Mouse (Mus musculus) heart, embryonic 11.5 days (tissue): ENCODE measurements at regions not wholly inside any gene's neighbourhood (a gene's known extent, or its start where the extent isn't known, plus 50 kb on each side); places are given as distances from the start of the nearest gene placed in this dataset.

Source experiments
- ATAC-seq: fragments of 200-750 bp; cut with Nextera tagmentation; replicated peaks from 2 replicates; pipeline ENCODE4 v1.8.0; 2017; ENCODE audit warnings: moderate library complexity; ENCODE audit not compliant: insufficient number of reproducible peaks, low FRiP score, low TSS enrichment
- H3K27ac ChIP-seq: fragments of 300-500 bp; sonication (generic); 2 replicates; pipeline ENCODE4 v1.5.1; 2014; ENCODE audit warnings: mild to moderate bottlenecking, low read depth, low read length
- H3K27me3 ChIP-seq: fragments of 300-500 bp; sonication (generic); 2 replicates; pipeline ENCODE4 v1.6.1; 2014; ENCODE audit warnings: mild to moderate bottlenecking, low read length, mixed read lengths; ENCODE audit not compliant: control insufficient read depth, insufficient read depth
- H3K36me3 ChIP-seq: fragments of 300-500 bp; sonication (generic); 2 replicates; pipeline ENCODE4 v1.6.1; 2014; ENCODE audit warnings: mild to moderate bottlenecking, low read length, moderate library complexity, mixed read lengths; ENCODE audit not compliant: control insufficient read depth, insufficient read depth
- H3K4me1 ChIP-seq: fragments of 300-500 bp; sonication (generic); 2 replicates; pipeline ENCODE4 v1.6.1; 2014; ENCODE audit warnings: low read length; ENCODE audit not compliant: control insufficient read depth, insufficient read depth
- H3K4me2 ChIP-seq: fragments of 300-500 bp; sonication (generic); 2 replicates; pipeline ENCODE4 v1.6.1; 2014; ENCODE audit warnings: mild to moderate bottlenecking, moderate library complexity
- H3K4me3 ChIP-seq: fragments of 300-500 bp; sonication (generic); 2 replicates; pipeline ENCODE4 v1.5.1; 2014; ENCODE audit warnings: low read depth, low read length
- H3K9ac ChIP-seq: fragments of 300-500 bp; sonication (generic); 2 replicates; pipeline ENCODE4 v1.6.1; 2014; ENCODE audit warnings: mild to moderate bottlenecking, low read depth, low read length, moderate library complexity
- H3K9me3 ChIP-seq: fragments of 300-500 bp; sonication (generic); replicated peaks from 2 replicates; pipeline ENCODE4 v1.6.1; 2016; ENCODE audit warnings: low read length; ENCODE audit not compliant: control insufficient read depth
- WGBS: fragments of 180-500 bp; shearing (Covaris S2); extraction: QIAGEN DNeasy Blood & Tissue Kit; methylation state at CpG from one replicate; pipeline ENCODE4 v1.1.7; 2014; ENCODE audit not compliant: insufficient replicate concordance; 5-methylcytosine and 5-hydroxymethylcytosine counted together

DNA sequence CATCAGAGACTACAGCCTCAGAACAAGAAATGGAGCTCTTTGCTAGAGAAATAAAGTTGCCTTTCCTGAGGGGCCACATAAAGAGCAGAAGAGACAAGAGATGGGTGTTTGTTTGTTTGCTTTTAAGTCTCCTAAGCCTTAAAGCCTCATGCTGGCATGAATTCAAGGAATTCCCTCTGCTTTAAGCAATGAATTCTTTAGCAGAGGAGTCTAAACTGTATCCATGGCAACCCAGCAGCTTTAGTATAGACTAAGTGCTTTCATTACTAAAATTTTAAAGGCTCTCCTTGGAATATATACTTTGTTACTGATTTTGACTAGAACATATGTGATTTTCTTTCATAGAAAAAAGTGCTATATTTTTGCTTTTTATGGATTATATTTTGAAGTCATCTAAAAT is 195.0 kb upstream of the Meox2 start:
- H3K36me3 ChIP-seq = no peaks in the 10 kb centered on the region
- H3K9ac ChIP-seq = no peak overlapping the region
- no peak overlapping the region for H3K4me3 ChIP-seq
- no peaks in the 10 kb centered on the region for H3K9me3 ChIP-seq
- ATAC-seq = no peak
- H3K4me2 ChIP-seq = no peak overlapping the region
- H3K27ac ChIP-seq = no peak overlapping the region
- H3K27me3 ChIP-seq = no peaks in the 10 kb centered on the region
- no peaks in the 10 kb centered on the region for H3K4me1 ChIP-seq

- H3K36me3 ChIP-seq = no peaks in the 10 kb centered on the region
- no peak overlapping the region for H3K9ac ChIP-seq
- H3K4me1 ChIP-seq = no peaks in the 10 kb centered on the region
- no peak overlapping the region for H3K27ac ChIP-seq
- no peaks in the 10 kb centered on the region for H3K9me3 ChIP-seq
- H3K4me2 ChIP-seq = no peak overlapping the region
- no peak overlapping the region for H3K4me3 ChIP-seq
- WGBS = 56% methylated on average over 1 of the region's 1 CpGs
- no peak for ATAC-seq
- H3K27me3 ChIP-seq = no peaks in the 10 kb centered on the region
These were observed 190.7 kb upstream of the Meox2 start for GRCm38 (mm10) chr12:36917576-36918106.

DNA sequence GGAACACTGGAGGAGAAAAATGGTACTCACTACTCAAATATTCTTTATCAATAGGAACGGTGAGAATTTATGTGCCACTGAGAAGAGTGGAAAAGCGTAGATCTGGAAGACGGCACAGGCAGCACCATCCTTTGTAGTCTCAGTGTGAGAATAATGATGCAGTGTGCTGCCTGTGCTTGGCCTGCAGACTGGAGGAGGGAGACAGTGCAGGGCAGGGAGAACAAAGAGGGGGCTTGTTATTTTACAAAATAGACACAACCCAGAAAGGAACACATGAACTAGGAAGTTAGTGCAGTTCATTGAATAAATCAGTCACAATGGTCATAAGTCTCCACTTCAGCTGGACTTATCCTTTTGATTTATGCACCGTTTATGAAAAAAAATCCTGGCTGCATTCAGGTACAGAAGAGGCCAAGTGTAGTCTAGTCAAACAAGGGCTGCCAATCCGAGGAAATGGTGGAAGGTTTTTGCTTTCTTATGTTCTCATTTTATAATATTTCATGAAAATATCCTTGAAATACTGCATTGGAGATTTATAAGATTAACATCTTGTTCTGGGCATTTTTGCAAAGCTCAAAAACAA is 190.0 kb upstream of the Meox2 start:
- no peak for ATAC-seq
- WGBS = 65% methylated on average over 5 of the region's 5 CpGs
- no peak overlapping the region for H3K27ac ChIP-seq

DNA sequence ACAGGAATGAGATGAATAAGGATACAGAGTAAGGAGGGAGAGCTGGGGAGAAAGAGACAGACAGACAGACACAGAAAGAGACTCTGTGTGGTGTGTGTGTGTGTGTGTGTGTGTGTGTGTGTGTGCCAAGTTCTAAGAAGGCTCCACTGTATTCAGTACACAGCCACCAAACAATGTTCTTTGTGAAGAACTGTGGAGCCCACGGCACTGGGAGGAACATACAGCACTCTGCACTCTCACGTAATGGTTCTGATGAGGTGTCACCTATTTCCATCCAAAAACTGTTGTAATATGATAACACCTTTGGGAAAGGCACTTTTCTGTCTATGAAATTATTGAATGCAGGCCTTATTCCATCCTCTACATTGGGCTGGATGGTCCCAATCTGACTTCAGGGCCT is 184.8 kb upstream of the Meox2 start:
- Histone ChIP-seq H3K36me3 (no peaks in the 10 kb centered on the region), H3K4me1 (no peaks in the 10 kb centered on the region), H3K9me3 (no peaks in the 10 kb centered on the region), H3K4me3 (no peak overlapping the region), H3K4me2 (no peak overlapping the region), H3K27me3 (no peaks in the 10 kb centered on the region), H3K27ac (no peak overlapping the region), H3K9ac (no peak overlapping the region)
- WGBS = 74% methylated on average over 2 of the region's 2 CpGs
- no peak for ATAC-seq

More for the DNA sequence above, 190.0 kb upstream of the Meox2 start:
- no peak overlapping the region for H3K4me3 ChIP-seq
- no peak overlapping the region for H3K9ac ChIP-seq
- no peak overlapping the region for H3K4me2 ChIP-seq
- no peaks in the 10 kb centered on the region for H3K27me3 ChIP-seq
- no peaks in the 10 kb centered on the region for H3K4me1 ChIP-seq
- H3K9me3 ChIP-seq = no peaks in the 10 kb centered on the region
- H3K36me3 ChIP-seq = no peaks in the 10 kb centered on the region

DNA sequence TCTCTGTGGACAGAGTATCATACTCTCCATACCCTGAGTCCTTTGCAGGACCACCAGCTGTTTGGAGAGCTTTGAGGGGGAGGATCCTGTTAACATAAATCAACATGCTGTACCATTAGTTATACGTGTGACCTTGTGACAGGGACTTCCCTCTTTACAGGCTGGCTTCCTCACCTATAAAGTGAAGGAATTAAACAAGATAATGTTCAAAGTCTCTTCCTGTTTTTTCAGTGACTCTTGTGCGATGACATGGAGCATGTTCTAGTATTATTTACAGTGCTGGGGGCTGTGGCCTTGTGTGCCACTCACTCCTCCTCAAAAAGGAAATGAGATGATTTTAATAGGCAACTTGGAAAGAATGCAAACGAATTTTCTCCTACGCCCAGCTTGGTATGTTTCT is 182.1 kb upstream of the Meox2 start:
- no peaks in the 10 kb centered on the region for H3K36me3 ChIP-seq
- H3K27me3 ChIP-seq = no peaks in the 10 kb centered on the region
- no peaks in the 10 kb centered on the region for H3K9me3 ChIP-seq
- H3K9ac ChIP-seq = no peak overlapping the region
- H3K27ac ChIP-seq = no peak overlapping the region
- no peak overlapping the region for H3K4me2 ChIP-seq
- no peak overlapping the region for H3K4me3 ChIP-seq
- no peak for ATAC-seq
- H3K4me1 ChIP-seq = no peaks in the 10 kb centered on the region
- WGBS = 44% methylated on average over 4 of the region's 4 CpGs

DNA sequence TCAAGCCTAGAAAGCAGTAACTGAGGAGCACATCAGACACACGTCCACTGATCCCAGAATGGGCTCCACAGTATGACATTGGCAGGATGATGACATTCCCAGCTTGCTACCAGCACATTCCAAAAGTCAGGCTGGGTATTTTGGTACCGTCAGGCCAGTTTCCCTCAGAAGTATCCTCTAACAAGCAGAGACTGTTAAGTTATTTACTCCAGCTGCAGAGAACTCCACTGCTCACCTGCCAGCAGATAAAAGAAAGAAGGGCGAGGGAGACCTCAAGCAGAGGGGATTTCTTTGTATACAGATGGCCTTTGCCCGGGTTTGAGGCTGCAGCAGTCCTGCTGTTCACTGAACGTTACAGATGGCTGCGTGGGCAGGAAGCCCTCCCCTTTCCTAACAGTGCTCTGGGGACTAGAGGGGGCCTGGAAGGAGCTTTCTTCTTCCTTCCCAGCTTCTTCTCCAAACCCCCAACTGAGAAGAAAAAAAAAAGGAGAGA is 175.2 kb upstream of the Meox2 start:
- no peak overlapping the region for H3K9ac ChIP-seq
- WGBS = 5% methylated on average over 6 of the region's 6 CpGs
- H3K4me1 ChIP-seq = peaks cover 5% of the 10 kb centered on the region; the same call in 1 of the 2 replicates
- no peak overlapping the region for H3K4me3 ChIP-seq
- no peaks in the 10 kb centered on the region for H3K9me3 ChIP-seq
- H3K27ac ChIP-seq = peak overlapping the region; percentile 47; the same call in 1 of the 2 replicates
- no peak for ATAC-seq
- no peaks in the 10 kb centered on the region for H3K36me3 ChIP-seq
- no peaks in the 10 kb centered on the region for H3K27me3 ChIP-seq
- H3K4me2 ChIP-seq = peak overlapping the region; percentile 45; the same call in 1 of the 2 replicates

GRCm38 (mm10) chr12:36943903-36944302 is 164.4 kb upstream of the Meox2 start:
- Histone ChIP-seq H3K9ac (no peak overlapping the region), H3K9me3 (no peaks in the 10 kb centered on the region), H3K4me1 (no peaks in the 10 kb centered on the region), H3K36me3 (no peaks in the 10 kb centered on the region), H3K4me3 (no peak overlapping the region), H3K27ac (no peak overlapping the region), H3K27me3 (no peaks in the 10 kb centered on the region), H3K4me2 (no peak overlapping the region)
- WGBS = 88% methylated on average over 1 of the region's 1 CpGs
- ATAC-seq = no peak

DNA sequence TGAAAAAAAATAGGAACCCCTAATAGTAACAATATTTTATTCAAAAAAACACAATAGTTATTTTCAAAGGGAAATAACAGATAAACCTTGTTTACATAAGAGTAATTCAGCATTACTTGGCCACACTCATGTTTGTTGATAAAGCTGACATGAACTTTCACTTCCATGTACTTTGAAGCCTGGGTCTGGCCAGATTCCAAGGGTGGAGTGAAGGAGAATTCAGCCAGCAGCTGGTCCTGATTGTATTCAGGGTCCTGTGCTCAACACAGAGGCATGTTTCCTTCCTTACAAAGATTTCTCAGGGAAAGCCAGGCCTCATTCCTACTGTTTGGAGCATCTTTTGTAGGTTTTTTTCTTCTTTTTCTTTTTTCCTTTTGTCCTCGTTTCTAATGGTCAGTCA is 162.4 kb upstream of the Meox2 start:
- WGBS = 48% methylated on average over 1 of the region's 1 CpGs
- ATAC-seq = no peak; the same call in 1 of the 2 replicates
- H3K27ac ChIP-seq = no peak overlapping the region
- no peaks in the 10 kb centered on the region for H3K36me3 ChIP-seq
- no peak overlapping the region for H3K4me2 ChIP-seq
- H3K27me3 ChIP-seq = no peaks in the 10 kb centered on the region
- H3K4me3 ChIP-seq = no peak overlapping the region
- no peaks in the 10 kb centered on the region for H3K4me1 ChIP-seq
- H3K9ac ChIP-seq = no peak overlapping the region
- no peaks in the 10 kb centered on the region for H3K9me3 ChIP-seq

GRCm38 (mm10) chr12:36947902-36948301 is 160.4 kb upstream of the Meox2 start:
- no peak for ATAC-seq
- WGBS = 88% methylated on average over 3 of the region's 3 CpGs

More at GRCm38 (mm10) chr12:36947902-36948301, 160.4 kb upstream of the Meox2 start:
- no peaks in the 10 kb centered on the region for H3K4me1 ChIP-seq
- H3K9ac ChIP-seq = no peak overlapping the region
- no peak overlapping the region for H3K4me2 ChIP-seq
- H3K36me3 ChIP-seq = no peaks in the 10 kb centered on the region
- no peak overlapping the region for H3K27ac ChIP-seq
- no peaks in the 10 kb centered on the region for H3K9me3 ChIP-seq
- no peaks in the 10 kb centered on the region for H3K27me3 ChIP-seq
- H3K4me3 ChIP-seq = no peak overlapping the region
